Mouse (Mus musculus): ENCODE results near the gene Ajm1.
"Not testable (repeated sequence)": the region's sequence is repeated elsewhere in the genome, so short reads cannot be mapped to it uniquely, and the experiment has no call there.

The Ajm1 gene

DNA sequence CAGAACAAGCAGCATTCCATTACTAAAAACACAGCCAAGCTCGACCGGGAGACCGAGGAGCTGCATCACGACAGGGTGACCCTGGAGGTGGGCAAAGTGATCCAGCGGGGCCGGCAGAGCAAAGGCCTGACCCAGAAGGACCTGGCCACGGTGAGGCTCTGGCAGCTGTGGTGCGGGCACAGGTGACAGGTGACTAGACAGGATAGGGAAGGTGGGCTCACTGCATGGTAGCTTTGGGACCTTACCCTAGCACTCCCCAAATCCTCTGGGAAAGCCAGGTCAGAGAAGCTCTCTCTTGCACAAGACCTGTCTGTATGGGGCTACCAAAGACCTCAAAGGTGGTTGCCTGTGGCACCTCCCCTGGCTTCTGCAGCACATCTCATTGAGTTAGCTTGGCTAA lies 21.0 kb downstream of the Ajm1 start:
- DNase-seq, result no peak

DNA sequence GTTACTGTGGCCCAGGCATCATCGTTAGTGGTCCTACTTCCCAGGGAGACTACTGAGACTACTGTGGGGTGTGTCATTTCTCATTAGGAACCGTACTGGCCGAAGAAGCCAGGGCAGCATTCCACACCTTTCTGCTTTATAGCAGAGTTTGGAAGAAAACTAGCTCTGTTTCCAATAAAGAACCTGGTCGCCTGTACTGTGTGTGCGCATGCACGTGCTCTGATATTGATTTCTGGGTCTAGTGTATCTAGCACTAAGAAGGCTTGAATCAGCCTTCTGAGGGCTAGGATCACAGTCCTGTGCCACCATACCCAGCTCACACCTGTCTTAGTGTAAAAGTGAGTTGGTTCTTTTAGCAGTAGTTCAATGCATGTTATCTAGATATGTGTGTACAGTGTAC lies 22.8 kb downstream of the Ajm1 start:
- DNase-seq, result no peak

DNA sequence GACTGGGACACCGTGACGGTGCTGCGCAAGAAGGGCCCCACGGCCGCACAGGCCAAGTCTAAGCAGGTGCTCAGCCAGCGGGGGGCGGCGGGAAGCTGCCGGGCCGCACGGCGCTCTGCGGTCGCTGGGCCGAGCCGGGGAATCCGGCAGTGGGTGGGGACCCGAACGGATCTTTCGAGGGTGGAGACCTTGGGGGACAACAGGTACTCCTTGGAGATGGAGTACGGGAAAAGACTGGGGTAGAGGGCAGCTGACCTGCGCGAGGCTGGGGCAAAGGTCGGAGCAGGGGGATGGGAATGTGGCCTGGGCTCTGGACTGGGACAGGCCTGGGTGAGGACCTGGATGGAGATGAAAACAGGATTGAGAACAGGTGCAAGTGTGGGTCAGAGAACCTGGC lies 23.6 kb downstream of the Ajm1 start:
- no peak for DNase-seq

DNA sequence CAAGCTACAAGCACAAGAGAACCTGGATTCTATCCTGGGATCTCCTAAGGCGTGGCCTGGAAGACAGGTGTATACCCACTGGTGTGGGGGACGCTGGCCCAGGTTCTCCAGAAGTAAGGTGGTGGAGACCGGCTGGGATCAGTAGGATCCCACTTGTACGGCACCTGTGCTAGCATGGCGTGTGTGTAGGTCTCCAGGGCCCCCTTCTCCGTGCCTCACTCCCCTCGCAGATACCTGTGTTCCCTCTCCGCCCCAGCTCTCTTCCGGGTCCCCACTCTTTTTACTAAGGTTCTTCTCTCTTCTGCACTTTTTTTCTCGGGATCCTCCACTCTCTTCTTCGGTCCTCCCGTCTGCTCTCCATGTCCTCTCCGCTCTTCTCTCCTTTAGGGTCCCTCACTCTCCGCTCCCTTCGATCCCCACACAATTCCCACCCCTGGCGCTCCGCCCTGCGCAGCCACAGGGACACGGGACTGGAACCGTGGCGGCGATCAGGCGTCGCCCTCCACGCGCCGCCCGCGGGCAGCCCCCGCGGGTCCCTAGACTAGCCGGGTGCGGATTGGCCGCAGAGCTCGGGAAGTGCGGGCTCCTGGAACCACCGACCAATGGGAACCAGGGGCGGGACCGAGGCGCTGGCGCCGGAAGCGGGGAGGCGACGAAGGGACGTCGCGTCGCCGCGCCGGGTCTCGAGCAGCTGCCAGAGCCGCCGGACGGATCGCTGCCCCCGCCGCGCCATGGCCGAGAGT lies 24.2 kb downstream of the Ajm1 start, which contains the start of gene Edf1:
TSS of gene Edf1 (plus strand) at position 627 of the 743 bp plus-strand sequence.
- peak; percentile 96 for DNase-seq

DNA sequence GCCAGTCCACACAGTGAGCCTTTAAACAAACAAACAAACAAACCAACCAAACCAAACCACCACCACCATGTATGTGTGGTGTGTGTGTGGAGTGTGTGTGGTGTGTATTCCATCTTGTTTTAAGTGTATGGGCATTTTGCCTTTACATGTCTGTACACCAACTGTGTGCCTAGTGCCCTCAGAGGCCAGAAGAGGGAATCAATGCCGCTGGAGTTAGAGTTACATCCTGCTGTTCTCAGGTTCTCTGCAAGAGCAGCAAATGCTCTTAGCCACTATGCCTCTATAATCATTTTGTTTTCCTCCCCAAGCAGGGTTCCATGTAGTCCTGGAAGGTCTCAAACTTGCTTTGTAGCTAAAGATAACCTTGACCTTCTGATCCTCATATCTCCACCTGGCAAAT lies 25.3 kb downstream of the Ajm1 start:
- DNase-seq, result no peak

DNA sequence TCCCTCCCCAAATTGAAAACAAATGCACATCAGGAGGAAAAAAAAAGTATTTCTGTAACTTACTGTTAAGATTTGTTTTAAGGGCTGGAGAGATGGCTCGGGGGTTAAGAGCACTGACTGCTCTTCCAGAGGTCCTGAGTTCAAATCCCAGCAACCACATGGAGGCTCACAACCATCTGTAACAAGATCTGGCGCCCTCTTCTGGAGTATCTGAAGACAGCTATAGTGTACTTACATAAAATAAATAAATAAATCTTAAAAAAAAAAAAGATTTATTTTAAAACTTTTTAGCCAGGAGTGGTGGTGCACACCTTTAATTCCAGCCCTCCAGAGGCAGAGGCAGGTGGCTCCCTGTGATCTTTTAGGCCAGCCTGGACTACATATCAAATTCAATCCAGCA lies 26.1 kb downstream of the Ajm1 start:
- DNase-seq, result not testable (repeated sequence)

DNA sequence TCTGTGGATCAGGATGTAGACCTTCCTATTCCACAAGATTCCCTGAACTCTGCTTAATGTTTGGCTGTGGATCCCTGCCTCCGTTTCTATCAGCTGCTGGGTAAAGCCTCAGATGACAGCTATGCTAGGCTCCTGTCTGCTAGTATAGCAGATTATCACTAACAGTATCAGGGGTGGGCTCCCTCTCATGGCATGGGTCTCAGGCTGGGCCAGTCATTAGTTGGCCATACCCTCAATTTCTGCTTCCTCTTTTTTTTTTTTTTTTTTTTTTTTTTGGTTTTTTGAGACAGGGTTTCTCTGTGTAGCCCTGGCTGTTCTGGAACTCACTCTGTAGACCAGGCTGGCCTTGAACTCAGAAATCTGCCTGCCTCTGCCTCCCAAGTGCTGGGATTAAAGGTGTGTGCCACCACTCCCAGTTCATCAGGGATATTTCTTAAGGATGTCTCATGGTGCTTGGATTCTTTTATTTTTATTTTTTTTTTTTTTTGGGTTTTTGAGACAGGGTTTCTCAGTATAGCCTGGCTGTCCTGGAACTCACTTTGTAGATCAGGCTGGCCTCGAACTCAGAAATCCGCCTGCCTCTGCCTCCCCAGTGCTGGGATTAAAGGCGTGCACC lies 28.3 kb downstream of the Ajm1 start:
- DNase-seq, result not testable (repeated sequence)

DNA sequence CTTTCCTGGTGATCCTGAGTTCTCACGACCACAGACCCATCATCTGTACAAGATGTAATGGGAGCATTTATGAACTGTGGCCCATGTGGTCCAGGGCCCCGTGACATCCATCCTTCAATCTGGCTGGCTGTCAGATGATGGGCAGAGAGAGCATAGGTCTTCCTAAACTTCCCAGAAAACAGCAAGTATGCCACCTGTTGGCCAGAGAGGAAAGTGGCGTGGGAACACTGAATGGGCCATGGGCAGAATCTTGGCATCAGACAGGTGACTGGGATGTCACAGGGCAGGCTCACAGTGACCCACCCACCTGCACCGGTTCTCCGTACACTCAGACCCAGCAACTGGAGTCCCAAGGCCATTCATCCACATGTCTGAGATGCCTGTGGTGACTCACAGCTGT lies 30.4 kb downstream of the Ajm1 start:
- no peak for DNase-seq

DNA sequence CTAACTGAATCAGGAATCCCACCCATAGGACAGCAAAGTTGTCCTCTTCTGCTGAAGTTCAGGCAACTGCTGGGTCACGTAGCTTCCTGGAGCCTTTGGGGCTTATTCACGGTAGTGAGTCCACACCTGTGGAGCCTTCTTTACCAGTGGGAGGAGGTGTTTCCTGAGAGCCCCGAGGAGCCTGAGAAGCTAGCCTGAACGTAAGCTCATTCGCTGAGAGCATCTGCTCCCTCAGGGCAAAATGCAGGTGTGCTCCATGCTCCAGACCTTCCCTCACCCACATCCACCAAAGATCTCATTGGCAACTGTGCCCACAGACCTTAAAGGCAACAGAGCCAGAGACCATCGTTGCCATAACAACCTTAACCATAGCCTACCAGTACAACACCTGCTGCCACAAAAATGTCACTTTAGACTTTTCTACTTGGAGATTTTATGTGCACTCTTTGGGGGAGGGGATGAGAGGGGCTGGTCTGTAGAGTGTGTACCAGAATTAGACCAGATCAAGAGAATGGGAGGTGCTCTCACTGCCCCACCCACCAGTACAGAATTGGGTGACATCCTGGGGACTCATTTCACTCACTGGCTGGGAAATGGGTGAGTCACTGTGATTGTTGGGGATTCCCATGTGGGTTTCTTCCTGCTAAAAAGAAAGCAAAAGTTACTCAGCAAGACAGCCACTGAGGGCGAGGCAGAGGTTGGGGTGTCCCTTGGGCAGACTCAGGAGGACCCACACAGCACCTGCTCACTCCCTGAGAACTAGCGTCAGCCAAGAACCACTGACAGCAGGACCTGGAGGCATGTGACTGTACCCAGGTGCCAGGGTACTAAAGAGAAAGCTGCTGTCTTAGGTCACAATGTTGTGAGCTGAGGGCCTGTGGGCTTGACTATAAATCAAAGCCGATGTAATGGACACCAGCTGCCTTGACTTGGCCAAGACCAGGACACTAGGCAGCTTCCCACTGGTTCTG lies 32.3 kb downstream of the Ajm1 start:
- DNase-seq, result no peak

DNA sequence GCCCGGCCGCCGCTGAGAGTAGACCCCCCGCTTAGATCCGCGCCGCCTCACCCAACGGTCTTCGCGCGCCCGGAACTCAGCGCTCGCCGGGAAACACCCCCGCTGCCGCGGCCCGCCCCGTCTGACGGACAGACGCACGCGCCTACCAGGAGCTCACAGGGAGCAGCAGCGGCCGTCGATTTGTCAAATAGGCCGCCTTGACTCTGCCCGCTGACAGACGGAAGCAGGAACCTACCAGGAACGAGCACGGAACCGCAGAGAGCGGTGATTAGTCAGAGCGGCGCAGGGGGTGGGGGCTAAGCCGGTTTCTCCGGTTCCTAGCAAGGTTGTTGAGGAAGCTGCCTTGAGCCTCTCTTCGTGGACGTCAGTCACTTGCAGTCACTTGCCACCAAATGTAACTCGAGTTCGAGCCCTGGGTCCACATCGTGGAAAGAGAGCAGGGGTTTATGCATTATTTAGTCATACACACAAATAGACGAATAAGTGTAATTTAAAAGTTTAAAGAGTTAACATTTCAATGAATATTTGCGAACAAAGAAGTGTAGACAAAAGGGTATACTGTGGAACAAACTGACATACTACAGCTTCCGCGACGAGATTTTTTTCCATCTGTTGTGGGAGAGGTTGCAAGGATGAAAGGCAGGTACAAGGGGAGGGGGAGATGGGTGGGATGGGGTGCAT lies 34.6 kb downstream of the Ajm1 start, which contains the start of gene Traf2:
TSS of gene Traf2 (minus strand) at position 130 of the 681 bp plus-strand sequence.
- peak; percentile 98 for DNase-seq

DNA sequence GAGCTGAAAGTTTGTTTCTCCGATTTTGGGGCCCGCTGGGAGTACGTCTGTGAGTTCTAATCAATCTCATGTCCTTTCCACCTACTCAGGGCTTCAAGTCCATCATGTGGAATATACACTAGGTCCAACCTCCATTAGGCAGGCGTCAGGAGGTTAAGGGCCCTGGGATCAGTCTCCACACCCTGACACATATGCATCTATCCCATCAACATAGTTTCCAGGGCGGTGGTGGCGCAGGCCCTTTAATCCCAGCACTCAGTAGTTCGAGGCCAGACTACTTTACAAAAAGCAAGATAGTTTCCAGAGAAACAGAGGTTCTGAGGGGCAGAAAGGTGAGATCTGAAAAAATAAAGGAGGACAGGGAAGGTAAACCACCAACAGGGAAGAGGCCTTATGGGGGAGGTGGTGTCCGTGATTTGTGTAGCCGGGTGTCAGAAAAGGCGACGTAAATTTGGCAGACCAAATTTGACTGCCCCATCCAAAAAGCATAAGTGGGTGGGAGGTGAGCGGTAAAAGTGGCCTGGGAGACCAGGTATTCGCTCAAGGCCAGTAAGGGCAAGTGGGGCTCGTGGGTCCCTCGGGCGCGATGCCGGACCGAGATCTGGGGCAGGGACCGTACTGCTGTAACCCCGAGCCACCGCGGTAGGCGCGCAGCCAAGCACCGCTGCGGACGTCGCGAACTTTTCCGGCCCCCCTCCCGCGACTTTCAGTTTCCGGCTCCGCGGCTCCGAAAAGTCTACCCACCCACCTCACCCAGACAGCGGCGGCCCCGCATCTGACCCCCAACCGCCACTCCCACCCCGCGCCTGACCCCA lies 35.4 kb downstream of the Ajm1 start:
- DNase-seq, result no peak

DNA sequence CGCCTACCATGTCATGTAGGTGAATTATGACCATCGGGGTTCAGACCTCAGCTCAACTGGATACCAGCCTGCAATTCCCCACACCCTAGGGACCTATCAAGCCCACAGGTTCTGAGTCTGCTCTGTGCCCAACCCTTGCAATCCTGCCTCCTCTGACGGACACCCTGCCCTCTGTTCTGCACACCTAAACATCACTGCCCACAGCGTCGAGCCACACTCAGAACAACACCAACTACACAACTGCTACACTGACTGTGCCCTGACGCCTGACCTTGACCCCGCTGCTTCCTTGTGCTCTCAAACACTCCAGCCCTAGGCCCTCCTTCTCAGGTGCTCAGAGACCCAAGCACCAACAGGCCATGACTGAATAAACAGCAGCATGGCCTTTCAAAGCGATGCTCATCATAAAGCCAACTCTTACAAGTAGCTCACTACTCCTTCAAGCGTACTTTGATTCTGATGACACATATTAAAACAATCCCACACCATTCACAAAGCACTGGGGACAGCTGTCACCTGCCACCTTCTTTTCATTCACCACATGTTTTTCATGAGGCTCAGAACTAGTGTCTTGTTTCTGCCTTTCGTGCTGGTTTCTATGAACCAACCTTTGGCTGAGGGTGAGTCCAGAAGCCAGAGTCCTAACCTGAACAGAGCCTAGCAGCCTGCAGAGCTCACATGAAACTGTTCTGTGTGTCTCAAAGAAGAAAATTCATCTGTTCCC lies 39.8 kb downstream of the Ajm1 start:
- no peak for DNase-seq

DNA sequence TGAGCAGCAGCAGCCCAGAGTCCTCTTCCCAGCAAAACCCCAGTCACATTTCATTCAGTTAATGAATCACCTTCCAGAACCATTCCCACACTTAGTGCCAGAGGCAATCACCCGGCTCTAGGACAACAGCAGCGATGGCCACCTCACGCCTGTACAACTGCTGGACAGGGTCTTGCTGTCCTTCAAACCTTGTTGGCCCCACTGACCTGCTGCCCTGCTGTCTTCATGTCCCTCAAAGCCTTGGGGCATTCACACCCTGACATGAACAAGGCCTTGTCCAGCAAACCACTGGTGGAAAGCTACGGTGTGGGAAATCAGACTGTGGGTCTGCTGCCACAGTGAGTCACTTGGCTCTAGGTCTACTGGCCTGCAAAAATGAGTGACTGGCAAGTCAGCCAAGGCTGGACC lies 41.0 kb downstream of the Ajm1 start:
- DNase-seq, result no peak

DNA sequence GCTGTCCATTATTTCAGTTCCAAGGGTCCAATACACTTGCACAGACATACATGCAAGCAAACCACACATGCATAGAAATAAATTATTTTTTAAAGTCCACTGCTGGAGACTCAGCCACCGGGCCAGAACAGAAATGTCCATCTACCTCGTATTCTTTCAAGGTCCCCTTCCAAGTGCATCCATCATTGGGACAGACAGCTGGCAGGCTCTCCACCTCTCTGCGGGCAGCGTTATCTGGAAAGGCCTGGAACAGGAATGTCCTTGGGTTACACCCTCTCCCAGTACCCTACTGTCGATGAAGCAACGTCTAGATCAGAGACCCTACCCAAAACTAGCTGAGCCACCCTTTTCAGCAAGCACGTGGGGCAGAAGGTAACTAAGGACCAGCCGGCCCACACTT lies 45.0 kb downstream of the Ajm1 start:
- no peak for DNase-seq

DNA sequence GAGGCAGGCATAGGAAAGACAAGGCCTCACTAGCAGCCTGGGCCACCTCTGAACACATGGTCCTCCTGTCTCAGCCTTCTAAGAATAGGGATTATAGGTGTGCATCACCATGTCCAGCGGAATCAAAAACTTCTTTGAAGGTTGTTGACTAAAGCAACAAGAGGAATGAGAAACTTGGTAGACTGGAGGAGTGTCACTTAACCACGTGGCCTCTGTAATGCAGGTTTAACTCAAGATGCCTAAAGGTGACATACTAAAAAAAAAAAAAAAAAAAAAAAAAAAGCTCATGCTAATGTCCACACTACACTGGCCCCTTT lies 46.7 kb downstream of the Ajm1 start:
- DNase-seq, result no peak

DNA sequence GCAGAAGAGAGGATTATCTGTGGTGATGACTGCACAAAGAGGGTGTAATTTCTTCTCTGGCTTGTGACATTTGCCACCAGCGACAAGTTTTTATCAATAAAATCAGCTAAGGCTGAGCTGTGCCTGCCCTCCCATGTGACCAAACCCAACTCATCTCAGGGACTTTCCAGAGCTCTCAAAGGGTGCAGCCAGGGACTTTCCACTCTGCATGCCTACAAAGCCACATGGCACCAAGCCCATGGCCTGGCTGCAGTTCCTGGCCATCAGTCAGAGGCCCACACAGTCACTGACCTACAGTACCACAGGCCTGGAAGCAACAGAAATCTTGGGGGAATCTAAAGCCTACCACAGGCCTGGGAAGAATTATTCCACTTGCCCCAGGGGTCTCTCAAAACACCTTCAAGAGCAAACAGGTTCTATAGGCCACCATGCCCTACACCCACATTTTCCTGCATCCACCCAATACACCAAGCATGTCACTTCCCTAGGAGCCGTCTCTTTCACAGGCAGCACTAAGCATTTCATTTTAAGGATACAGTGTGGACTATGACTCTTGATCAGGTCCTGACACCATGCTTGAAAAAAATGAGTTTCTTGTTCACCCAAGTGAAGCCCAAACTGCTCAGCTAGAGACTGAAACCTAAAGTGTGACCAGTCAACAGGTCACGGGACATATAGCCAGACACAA lies 47.2 kb downstream of the Ajm1 start:
- no peak for DNase-seq

DNA sequence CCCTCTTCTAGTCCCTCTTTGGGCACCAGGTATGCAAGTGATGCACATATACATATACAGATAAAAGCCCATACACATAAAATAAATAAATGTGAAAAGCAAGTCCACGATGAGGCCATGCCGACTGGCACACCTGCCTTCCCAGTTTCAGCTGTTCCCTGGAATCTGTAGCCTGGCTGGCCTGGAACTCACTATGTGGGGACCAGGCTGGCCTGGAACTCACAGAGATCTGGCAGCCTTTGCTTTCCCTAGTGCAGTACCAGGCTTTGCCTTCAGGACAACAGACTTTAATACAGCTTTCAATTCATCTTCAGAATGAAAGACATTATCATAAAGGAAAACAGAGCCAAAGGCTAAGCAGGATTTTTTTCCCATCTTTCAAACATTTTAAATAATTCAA lies 47.9 kb downstream of the Ajm1 start:
- no peak for DNase-seq

DNA sequence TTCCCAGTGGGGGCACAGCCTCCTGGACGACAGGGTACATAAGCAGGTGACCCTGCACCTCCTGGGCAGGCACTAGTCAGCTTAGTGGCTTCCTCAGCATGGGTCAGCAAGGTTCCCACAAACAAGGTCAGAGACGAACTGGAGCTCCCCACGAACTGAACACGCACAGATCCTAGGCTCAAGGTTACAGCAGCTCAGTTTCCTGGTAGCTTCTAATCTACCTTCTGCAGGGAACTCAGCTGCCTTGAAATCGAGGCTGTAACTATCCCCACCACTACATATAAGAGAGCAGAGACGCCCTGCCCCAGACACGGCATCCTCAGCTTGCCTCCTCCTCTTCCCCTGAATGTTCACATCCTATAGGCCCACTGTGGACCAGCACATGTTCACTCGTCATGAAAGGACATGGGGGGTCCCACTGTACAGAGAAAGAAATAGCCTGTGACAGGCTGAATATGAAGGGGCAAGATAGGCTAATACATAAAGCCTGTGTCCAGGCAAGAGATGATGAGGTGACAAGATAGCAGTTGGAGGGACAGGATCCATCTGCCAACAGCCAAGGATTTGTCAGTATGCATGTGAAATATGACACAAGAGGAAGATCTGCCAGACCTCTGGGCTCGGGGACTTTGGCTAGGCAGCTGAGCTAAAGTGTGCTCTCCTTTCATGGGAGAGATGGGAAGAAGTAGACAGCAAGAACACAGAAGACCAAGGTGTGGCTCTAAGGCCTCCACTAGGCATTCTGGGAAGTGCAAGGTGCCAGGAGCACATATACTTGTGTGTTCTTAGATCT lies 54.9 kb downstream of the Ajm1 start:
- DNase-seq, result no peak

Measured in liver (tissue).